Mouse (Mus musculus) lung, adult 18-20 months (tissue): ENCODE results near the gene Gm21119.
"Not testable (repeated sequence)": the region's sequence is repeated elsewhere in the genome, so short reads cannot be mapped to it uniquely, and the experiment has no call there.

Experiments
- DNase-seq, 2 experiments: peaks; one replicate each; pipeline ENCODE4 v3.0.0; 2022; ENCODE audit warnings: mixed read lengths in 2 of 2

Gm21119 gene

DNA sequence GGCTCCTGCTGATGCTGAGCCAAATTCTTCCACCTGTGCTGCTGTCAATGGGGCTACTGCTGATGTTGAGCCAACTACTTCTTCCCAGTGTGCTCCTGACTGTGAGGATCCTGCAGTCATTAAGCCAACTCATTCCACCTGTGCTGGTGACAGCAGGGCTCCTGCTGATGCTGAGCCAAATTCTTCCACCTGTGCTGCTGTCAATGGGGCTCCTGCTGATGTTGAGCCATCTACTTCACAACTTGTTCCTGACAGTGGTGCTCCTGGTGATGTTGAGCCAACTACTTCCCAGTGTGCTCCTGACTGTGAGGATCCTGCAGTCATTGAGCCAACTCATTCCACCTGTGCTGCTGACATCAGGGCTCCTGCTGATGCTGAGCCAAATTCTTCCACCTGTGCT is 63.7 kb downstream of the Gm21119 start:
- not testable (repeated sequence) for DNase-seq
